Mouse (Mus musculus) olfactory bulb, adult 2 months (tissue): ENCODE measurements around the gene Rhno1.

ENCODE experiments used
- CTCF ChIP-seq: fragments of 200-500 bp; IDR thresholded peaks from 2 replicates; pipeline ENCODE4 v1.5.1; 2012; ENCODE audit warnings: low read depth, mild to moderate bottlenecking, low read length, moderate library complexity; ENCODE audit not compliant: insufficient read depth
- POLR2A ChIP-seq: fragments of 200-500 bp; IDR thresholded peaks from 2 replicates; pipeline ENCODE4 v1.6.1; 2012; ENCODE audit warnings: mild to moderate bottlenecking, low read depth, low read length, moderate library complexity; ENCODE audit not compliant: insufficient read depth

- no peak for TF ChIP-seq POLR2A
- no peak for TF ChIP-seq CTCF
Observed at GRCm38 (mm10) chr6:128381254-128381653, 18.5 kb upstream of the Rhno1 start.
